Mouse (Mus musculus) lung, embryonic 16.5 days (tissue): ENCODE data around the gene Gp5. TPM values are rescaled to one million over a fixed set of nuclear protein-coding genes. Genes with fewer than 3 reads are reported as not detected.

Source experiments
- ATAC-seq: fragments of 200-750 bp; cut with Nextera tagmentation; 2 replicates; pipeline ENCODE4 v1.8.0; 2017; ENCODE audit warnings: low read depth, mild to moderate bottlenecking, moderate library complexity
- H3K27ac ChIP-seq: fragments of 300-500 bp; sonication (generic); 2 replicates; pipeline ENCODE4 v1.5.1; 2014; ENCODE audit warnings: mild to moderate bottlenecking, control low read depth, low read length
- H3K27me3 ChIP-seq: fragments of 300-500 bp; sonication (generic); 2 replicates; pipeline ENCODE4 v1.6.1; 2014; ENCODE audit warnings: low read depth, low read length, mixed read lengths; ENCODE audit not compliant: control insufficient read depth, insufficient read depth
- H3K36me3 ChIP-seq: fragments of 300-500 bp; sonication (generic); 2 replicates; pipeline ENCODE4 v1.6.1; 2014; ENCODE audit warnings: low read length; ENCODE audit not compliant: control insufficient read depth, insufficient read depth
- H3K4me1 ChIP-seq: fragments of 300-500 bp; sonication (generic); replicated peaks from 2 replicates; pipeline ENCODE4 v1.6.1; 2014; ENCODE audit warnings: low read length, mixed read lengths; ENCODE audit not compliant: control insufficient read depth, insufficient read depth
- H3K4me2 ChIP-seq: fragments of 300-500 bp; sonication (generic); 2 replicates; pipeline ENCODE4 v1.6.1; 2014; ENCODE audit warnings: low read depth, low read length, control low read depth
- H3K4me3 ChIP-seq: fragments of 300-500 bp; sonication (generic); 2 replicates; pipeline ENCODE4 v1.5.1; 2014; ENCODE audit warnings: mild to moderate bottlenecking, low read length, control low read depth
- H3K9ac ChIP-seq: fragments of 300-500 bp; sonication (generic); 2 replicates; pipeline ENCODE4 v1.6.1; 2014; ENCODE audit warnings: low read length, control low read depth
- H3K9me3 ChIP-seq: fragments of 300-500 bp; sonication (generic); 2 replicates; pipeline ENCODE4 v1.6.1; 2016; ENCODE audit warnings: low read length; ENCODE audit not compliant: control insufficient read depth
- WGBS: fragments of 180-500 bp; shearing (Covaris S2); extraction: QIAGEN DNeasy Blood & Tissue Kit; methylation state at CpG from one replicate; pipeline ENCODE4 v1.1.7; 2014; 5-methylcytosine and 5-hydroxymethylcytosine counted together
- polyA plus RNA-seq: library from polyadenylated mRNA; unstranded; fragments of >200 nt; fragmentation: Nextera tagmentation; extraction: Ambion mirVana; gene quantifications from 2 replicates; pipeline ENCODE4 v1.2.1, GENCODE M21; 2015

The Gp5 gene
- polyA plus RNA-seq, 1 experiment from 2014 or later, result 1.8 TPM

GRCm38 (mm10) chr16:30267359-30267758 is 43.2 kb downstream of the Gp5 start, which contains the start of gene Cpn2:
Gene Cpn2 (minus strand): TSS chr16:30267499.
- no peaks in the 10 kb centered on the region for H3K9me3 ChIP-seq
- H3K27me3 ChIP-seq, result no peaks in the 10 kb centered on the region
- H3K4me3 ChIP-seq, result no peak within 1 kb of the TSS
- 72% methylated on average over 5 of the region's 5 CpGs for WGBS
- no peak within 1 kb of the TSS for H3K27ac ChIP-seq
- no peak within 1 kb of the TSS for H3K9ac ChIP-seq
- ATAC-seq, result no peak
- no peak within 1 kb of the TSS for H3K4me2 ChIP-seq
- no peaks in the 10 kb centered on the region for H3K4me1 ChIP-seq
- H3K36me3 ChIP-seq, result no peaks in the 10 kb centered on the region

GRCm38 (mm10) chr16:30266561-30266960 is 44.0 kb downstream of the Gp5 start:
- no peak overlapping the region for H3K27ac ChIP-seq
- H3K27me3 ChIP-seq, result no peaks in the 10 kb centered on the region
- no peaks in the 10 kb centered on the region for H3K4me1 ChIP-seq
- no peak overlapping the region for H3K4me3 ChIP-seq
- H3K4me2 ChIP-seq, result no peak overlapping the region
- no peak for ATAC-seq
- H3K9me3 ChIP-seq, result no peaks in the 10 kb centered on the region
- H3K9ac ChIP-seq, result no peak overlapping the region
- no peaks in the 10 kb centered on the region for H3K36me3 ChIP-seq
- WGBS, result 80% methylated on average over 5 of the region's 5 CpGs

- Histone ChIP-seq H3K4me1 (no peaks in the 10 kb centered on the region), H3K27ac (no peak overlapping the region), H3K27me3 (no peaks in the 10 kb centered on the region), H3K36me3 (no peaks in the 10 kb centered on the region), H3K9ac (no peak overlapping the region), H3K4me2 (no peak overlapping the region), H3K9me3 (no peaks in the 10 kb centered on the region), H3K4me3 (no peak overlapping the region)
- no peak for ATAC-seq
- WGBS, result 52% methylated on average over 4 of the region's 4 CpGs
These were observed 45.0 kb downstream of the Gp5 start for GRCm38 (mm10) chr16:30265611-30266010.

GRCm38 (mm10) chr16:30263156-30263555 is 47.4 kb downstream of the Gp5 start:
- Histone ChIP-seq H3K4me1 (no peaks in the 10 kb centered on the region), H3K4me3 (no peak overlapping the region), H3K27me3 (no peaks in the 10 kb centered on the region), H3K4me2 (no peak overlapping the region), H3K27ac (no peak overlapping the region), H3K36me3 (no peaks in the 10 kb centered on the region), H3K9me3 (no peaks in the 10 kb centered on the region), H3K9ac (no peak overlapping the region)
- ATAC-seq, result no peak
- 59% methylated on average over 4 of the region's 4 CpGs for WGBS

DNA sequence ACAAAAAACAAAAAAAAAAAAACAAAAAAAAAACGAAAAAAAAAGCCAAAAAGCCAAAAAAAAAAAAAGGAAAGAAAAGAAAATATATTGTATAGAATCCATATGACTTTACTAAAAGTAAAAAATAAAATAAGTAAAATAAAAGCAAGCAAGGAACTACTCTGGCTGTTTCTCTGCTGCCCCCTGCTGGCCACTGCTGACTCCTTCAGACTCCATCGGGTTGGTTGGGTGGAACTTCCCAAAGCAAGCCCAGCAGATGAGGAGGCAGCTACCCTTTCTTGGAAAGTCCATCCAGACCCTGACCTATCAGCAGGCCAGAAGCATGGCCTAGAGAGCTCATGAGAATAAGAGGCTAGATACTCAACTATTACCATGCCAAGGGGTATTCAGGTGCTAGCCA is 47.9 kb downstream of the Gp5 start:
- no peaks in the 10 kb centered on the region for H3K27me3 ChIP-seq
- H3K9me3 ChIP-seq, result no peaks in the 10 kb centered on the region
- 2% methylated on average over 2 of the region's 2 CpGs for WGBS
- H3K27ac ChIP-seq, result no peak overlapping the region
- no peak overlapping the region for H3K4me2 ChIP-seq
- no peaks in the 10 kb centered on the region for H3K36me3 ChIP-seq
- ATAC-seq, result no peak
- H3K4me3 ChIP-seq, result no peak overlapping the region
- no peaks in the 10 kb centered on the region for H3K4me1 ChIP-seq
- no peak overlapping the region for H3K9ac ChIP-seq

DNA sequence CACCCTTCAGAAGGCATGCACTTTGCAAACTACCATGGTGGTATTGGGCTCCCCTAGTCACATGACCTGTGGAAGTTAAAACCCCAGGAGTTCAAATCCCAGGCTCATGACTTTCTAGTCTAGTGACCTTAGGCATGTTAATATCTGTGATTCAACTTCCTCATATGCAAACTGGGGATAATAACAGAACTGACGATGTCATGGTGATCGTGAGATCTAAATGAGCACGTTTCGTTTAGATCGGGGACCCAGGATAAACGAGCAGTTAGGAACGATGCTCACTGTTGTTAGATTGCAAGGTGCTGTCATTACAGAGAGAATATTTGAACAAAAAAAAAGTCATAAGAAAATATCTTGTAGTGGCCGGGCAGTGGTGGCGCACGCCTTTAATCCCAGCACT is 48.4 kb downstream of the Gp5 start:
- WGBS, result 82% methylated on average over 10 of the region's 10 CpGs
- Histone ChIP-seq H3K9me3 (no peaks in the 10 kb centered on the region), H3K4me2 (no peak overlapping the region), H3K27me3 (no peaks in the 10 kb centered on the region), H3K9ac (no peak overlapping the region), H3K36me3 (no peaks in the 10 kb centered on the region), H3K4me1 (no peaks in the 10 kb centered on the region), H3K27ac (no peak overlapping the region), H3K4me3 (no peak overlapping the region)
- no peak for ATAC-seq

GRCm38 (mm10) chr16:30261341-30261740 is 49.2 kb downstream of the Gp5 start:
- Histone ChIP-seq H3K4me2 (no peak overlapping the region), H3K9ac (no peak overlapping the region), H3K9me3 (no peaks in the 10 kb centered on the region), H3K36me3 (no peaks in the 10 kb centered on the region), H3K4me3 (no peak overlapping the region), H3K27me3 (no peaks in the 10 kb centered on the region), H3K4me1 (no peaks in the 10 kb centered on the region), H3K27ac (no peak overlapping the region)
- ATAC-seq, result no peak
- WGBS, result 86% methylated on average over 9 of the region's 9 CpGs

DNA sequence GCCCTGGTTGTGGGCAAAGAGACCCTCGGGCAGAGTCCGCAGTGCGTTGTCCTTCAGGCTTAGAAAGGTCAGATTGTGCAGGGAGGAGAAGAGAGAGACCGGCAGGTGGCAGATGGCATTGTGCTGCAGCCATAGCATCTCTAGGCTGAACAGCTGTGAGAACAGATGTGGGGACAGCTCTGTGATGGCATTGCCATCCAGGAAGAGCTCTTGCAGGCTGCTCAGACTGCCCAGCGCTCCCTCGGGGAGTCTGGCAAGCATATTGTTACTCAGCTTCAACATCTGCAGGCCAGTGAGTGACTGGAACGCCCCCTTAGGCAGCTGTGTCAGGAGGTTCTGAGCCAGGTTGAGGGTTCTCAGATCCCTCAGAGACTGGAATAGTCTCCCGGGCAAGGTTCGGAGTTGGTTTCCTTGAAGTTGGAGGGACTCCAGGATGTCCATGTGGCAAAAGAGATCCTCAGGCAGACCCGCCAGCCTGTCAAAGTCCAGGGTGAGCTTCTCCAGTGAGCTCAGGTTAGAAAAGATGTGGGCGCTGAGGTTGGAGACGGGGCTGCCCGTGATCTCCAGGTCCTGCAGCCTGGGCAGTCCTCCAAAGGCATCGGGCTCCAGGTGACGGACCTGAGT is 50.5 kb downstream of the Gp5 start:
- Histone ChIP-seq H3K9ac (no peak overlapping the region), H3K36me3 (no peaks in the 10 kb centered on the region), H3K4me2 (no peak overlapping the region), H3K9me3 (no peaks in the 10 kb centered on the region), H3K27me3 (no peaks in the 10 kb centered on the region), H3K4me1 (no peaks in the 10 kb centered on the region), H3K4me3 (no peak overlapping the region), H3K27ac (no peak overlapping the region)
- ATAC-seq, result no peak
- 82% methylated on average over 15 of the region's 15 CpGs for WGBS

DNA sequence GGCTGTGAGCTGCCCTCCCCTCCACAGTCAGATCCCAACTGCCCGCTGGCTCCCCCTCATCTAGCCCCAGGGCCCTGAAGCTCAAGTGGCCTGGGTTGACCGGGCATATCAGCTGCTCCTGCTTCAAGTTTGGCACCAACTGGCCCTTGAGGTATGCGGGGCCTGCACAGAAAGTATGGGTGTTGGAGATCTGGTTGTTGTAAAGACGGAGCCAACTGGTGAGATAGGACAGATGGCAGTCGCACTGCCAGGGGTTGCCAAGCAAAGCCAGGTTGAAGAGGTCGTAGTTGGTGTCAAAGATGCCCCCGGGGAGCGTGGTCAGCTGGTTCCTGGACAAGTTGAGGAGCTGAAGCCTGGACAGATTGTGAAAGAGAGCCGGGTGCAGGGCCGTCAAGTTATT is 51.1 kb downstream of the Gp5 start:
- ATAC-seq, result no peak
- Histone ChIP-seq H3K9ac (no peak overlapping the region), H3K9me3 (no peaks in the 10 kb centered on the region), H3K4me3 (no peak overlapping the region), H3K27ac (no peak overlapping the region), H3K4me1 (no peaks in the 10 kb centered on the region), H3K4me2 (no peak overlapping the region), H3K27me3 (no peaks in the 10 kb centered on the region), H3K36me3 (no peaks in the 10 kb centered on the region)
- WGBS, result 73% methylated on average over 10 of the region's 10 CpGs

- WGBS, result 89% methylated on average over 7 of the region's 7 CpGs
- Histone ChIP-seq H3K4me2 (no peak overlapping the region), H3K4me1 (no peaks in the 10 kb centered on the region), H3K27ac (no peak overlapping the region), H3K9me3 (no peaks in the 10 kb centered on the region), H3K9ac (no peak overlapping the region), H3K36me3 (no peaks in the 10 kb centered on the region), H3K27me3 (no peaks in the 10 kb centered on the region), H3K4me3 (no peak overlapping the region)
- no peak for ATAC-seq
These were observed 52.1 kb downstream of the Gp5 start for GRCm38 (mm10) chr16:30258441-30258840.
